Mouse (Mus musculus): Measurements from ENCODE around the gene Pts. TPM values are rescaled to one million over a fixed set of nuclear protein-coding genes. Genes with fewer than 3 reads are reported as not detected.
A peak's percentile ranks its signal among the peaks of the same experiment; 100 is the strongest.

Pts gene
- total RNA-seq (2021), result 10 to 100 TPM; 25.5 to 29.4 TPM
- long read RNA-seq, experiment 1, transcript Pts-201 (6 exons, 1,046 nt), result major isoform, 25 of 42 reads
- long read RNA-seq, experiment 1, partial matches to known transcripts, result 2 of 42 reads
- long read RNA-seq, experiment 1, other reads (novel, unspliced or antisense), result 15 of 42 reads
- long read RNA-seq, experiment 2, transcript Pts-201 (6 exons, 1,046 nt), result major isoform, 24 of 42 reads
- long read RNA-seq, experiment 2, partial matches to known transcripts, result 2 of 42 reads
- long read RNA-seq, experiment 2, other reads (novel, unspliced or antisense), result 14 of 42 reads

- DNase-seq, result peak; percentile 98 to 99
- intact Hi-C loops (cut with DNase I), result loop anchor here (1.0 to 5.0 kb wide), 3 partner anchors 65 to 1036 kb away; no protein-coding TSS in a partner anchor
Measured at GRCm38 (mm10) chr9:50528293-50528892, at the start of gene Pts. Gene Pts, minus strand, starts transcription at chr9:50528724.

GRCm38 (mm10) chr9:50569599-50570525 is 41.3 kb upstream of the Pts start:
- intact Hi-C loops (cut with DNase I), result no loop called here
- no peak for DNase-seq

- intact Hi-C loops (cut with DNase I), result no loop called here
- no peak for DNase-seq
Measured at GRCm38 (mm10) chr9:50567881-50568280, 39.4 kb upstream of the Pts start.

- DNase-seq, result no peak
- intact Hi-C loops (cut with DNase I), result no loop called here
Measured at GRCm38 (mm10) chr9:50567372-50567771, 38.8 kb upstream of the Pts start.

- intact Hi-C loops (cut with DNase I), result no loop called here
- no peak for DNase-seq
Measured at GRCm38 (mm10) chr9:50565940-50566339, 37.4 kb upstream of the Pts start.

- intact Hi-C loops (cut with DNase I), result no loop called here
- peak; percentile 3 to 16 for DNase-seq
Measured at GRCm38 (mm10) chr9:50565173-50565572, 36.6 kb upstream of the Pts start.

GRCm38 (mm10) chr9:50561918-50562360 is 33.4 kb upstream of the Pts start:
- intact Hi-C loops (cut with DNase I), result no loop called here
- DNase-seq, result no peak

GRCm38 (mm10) chr9:50561145-50561917 is 32.8 kb upstream of the Pts start, which contains the start of gene Tex12:
Gene Tex12, minus strand, starts transcription at chr9:50561325.
- intact Hi-C loops (cut with DNase I), result no loop called here
- no peak for DNase-seq

- DNase-seq, result no peak
- intact Hi-C loops (cut with DNase I), result no loop called here
Measured at GRCm38 (mm10) chr9:50555094-50555446, 26.5 kb upstream of the Pts start, which contains the start of gene Bco2. Gene Bco2, minus strand, starts transcription at chr9:50555181.

GRCm38 (mm10) chr9:50554241-50555093 is 25.9 kb upstream of the Pts start, which contains the start of gene Il18:
Gene Il18, plus strand, starts transcription at chr9:50554827.
- intact Hi-C loops (cut with DNase I), result no loop called here
- peak; percentile 9 to 13 for DNase-seq

GRCm38 (mm10) chr9:50553547-50553946 is 25.0 kb upstream of the Pts start:
- intact Hi-C loops (cut with DNase I), result no loop called here

GRCm38 (mm10) chr9:50552206-50552605 is 23.7 kb upstream of the Pts start:
- no peak for DNase-seq
- intact Hi-C loops (cut with DNase I), result no loop called here

More at GRCm38 (mm10) chr9:50553547-50553946, 25.0 kb upstream of the Pts start:
- DNase-seq, result no peak

GRCm38 (mm10) chr9:50548936-50549335 is 20.4 kb upstream of the Pts start:
- intact Hi-C loops (cut with DNase I), result no loop called here
- DNase-seq, result no peak

GRCm38 (mm10) chr9:50547859-50548478 is 19.4 kb upstream of the Pts start:
- intact Hi-C loops (cut with DNase I), result no loop called here

GRCm38 (mm10) chr9:50542401-50542800 is 13.9 kb upstream of the Pts start:
- no peak for DNase-seq
- intact Hi-C loops (cut with DNase I), result no loop called here

More at GRCm38 (mm10) chr9:50547859-50548478, 19.4 kb upstream of the Pts start:
- DNase-seq, result no peak

- no peak for DNase-seq
- intact Hi-C loops (cut with DNase I), result no loop called here
Measured at GRCm38 (mm10) chr9:50540170-50540569, 11.6 kb upstream of the Pts start.

- intact Hi-C loops (cut with DNase I), result loop anchor here (10.0 kb wide), 1 partner anchor 1292 kb away; no protein-coding TSS in a partner anchor
- DNase-seq, result no peak
Measured at GRCm38 (mm10) chr9:50537295-50537694, 8.8 kb upstream of the Pts start.

GRCm38 (mm10) chr9:50536603-50537135 is 8.1 kb upstream of the Pts start:
- DNase-seq, result no peak
- intact Hi-C loops (cut with DNase I), result loop anchor here (10.0 kb wide), 1 partner anchor 1292 kb away; no protein-coding TSS in a partner anchor

Data from heart, postnatal 14 days (tissue).